Mouse (Mus musculus): ENCODE measurements around the gene Tspan13.

Tspan13 gene

GRCm38 (mm10) chr12:35966768-35967141 is 75.5 kb downstream of the Tspan13 start:
- DNase-seq = no peak

- no peak for DNase-seq
Observed at GRCm38 (mm10) chr12:35966098-35966767, 76.1 kb downstream of the Tspan13 start.
